Mouse (Mus musculus): ENCODE measurements around the gene Slc35a1. TPM values are rescaled to one million over a fixed set of nuclear protein-coding genes. Genes with fewer than 3 reads are reported as not detected.

The Slc35a1 gene
- total and polyA plus RNA-seq, 2 experiments: 10.6 to 26.6 TPM

DNA sequence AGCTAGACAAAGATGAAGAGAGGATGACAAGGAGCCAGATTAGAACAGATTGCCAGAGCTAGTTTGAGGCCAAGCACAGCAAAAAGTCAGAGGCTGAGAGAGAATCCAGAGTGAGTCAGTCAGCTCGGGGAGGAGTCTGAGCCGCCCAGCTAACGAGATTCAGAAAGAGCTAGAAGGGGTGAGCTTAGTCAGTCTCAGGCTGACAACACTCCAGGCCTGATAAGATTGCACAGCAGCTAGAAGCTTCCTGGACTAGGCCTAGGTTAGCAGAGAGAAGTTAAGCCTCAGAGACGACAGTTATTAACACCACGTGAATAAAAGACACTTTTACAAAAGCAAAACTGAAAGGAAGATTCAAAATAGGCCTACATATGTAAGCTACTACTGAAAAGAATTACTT is 19.3 kb downstream of the Slc35a1 start:
- Histone ChIP-seq H3K4me1 (ENCODE audit: control insufficient read depth, insufficient read depth, low read length) (no peaks in the 10 kb centered on the region), H3K4me3 (ENCODE audit: insufficient read depth, low read depth, low read length) (no peak overlapping the region), H3K79me2 (ENCODE audit: control insufficient read depth, insufficient read depth, low read length) (no peaks in the 10 kb centered on the region), H3K36me3 (ENCODE audit: control insufficient read depth, insufficient read depth, low read length) (peaks cover 51% of the 10 kb centered on the region), H3K9ac (ENCODE audit: low read depth, low read length) (no peak overlapping the region), H3K27me3 (ENCODE audit: control insufficient read depth, insufficient read depth, low read length) (no peaks in the 10 kb centered on the region), H3K27ac (replicated peaks; ENCODE audit: insufficient read depth, low read depth, low read length) (no peak overlapping the region)
- TF ChIP-seq POLR2A (IDR thresholded peaks at IDR 0.05; ENCODE audit: extremely low read depth, insufficient read depth, low read length) (no peak), CTCF (IDR thresholded peaks at IDR 0.05; ENCODE audit: low read depth, low read length) (no peak)
- DNase-seq (ENCODE audit: extremely low read depth, low read depth, low spot score): no peak
- WGBS: 95% methylated on average over 5 of the region's 5 CpGs

DNA sequence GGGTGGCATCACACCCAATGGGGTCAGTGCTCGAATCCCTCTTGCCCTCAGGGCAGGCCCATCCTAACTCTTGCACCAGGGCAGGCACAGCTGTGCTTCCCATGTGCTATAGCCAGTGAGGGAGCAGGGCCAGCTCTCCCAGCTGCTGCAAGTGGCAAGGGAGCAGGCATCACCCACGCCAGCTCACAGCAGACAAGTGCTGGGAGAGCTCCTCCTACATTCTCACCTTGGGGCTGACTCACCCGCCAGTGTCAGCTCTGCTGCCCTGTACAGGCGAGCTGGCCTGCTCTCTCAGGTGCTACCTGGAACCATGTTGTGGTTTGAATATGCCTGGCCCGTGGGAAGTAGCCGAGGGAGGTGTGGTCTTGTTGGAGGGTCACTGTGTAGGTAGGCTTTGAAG is 25.3 kb downstream of the Slc35a1 start:
- H3K27me3 ChIP-seq (ENCODE audit: control insufficient read depth, insufficient read depth, low read length): no peaks in the 10 kb centered on the region
- H3K27ac ChIP-seq (replicated peaks; ENCODE audit: insufficient read depth, low read depth, low read length): no peak overlapping the region
- no peak for DNase-seq (ENCODE audit: extremely low read depth, low read depth, low spot score)
- H3K4me1 ChIP-seq (ENCODE audit: control insufficient read depth, insufficient read depth, low read length): no peaks in the 10 kb centered on the region
- peaks cover 59% of the 10 kb centered on the region for H3K36me3 ChIP-seq (ENCODE audit: control insufficient read depth, insufficient read depth, low read length)
- H3K4me3 ChIP-seq (ENCODE audit: insufficient read depth, low read depth, low read length): no peak overlapping the region
- WGBS: 90% methylated on average over 6 of the region's 6 CpGs
- no peaks in the 10 kb centered on the region for H3K79me2 ChIP-seq (ENCODE audit: control insufficient read depth, insufficient read depth, low read length)
- H3K9ac ChIP-seq (ENCODE audit: low read depth, low read length): no peak overlapping the region
- no peak for TF ChIP-seq CTCF (IDR thresholded peaks at IDR 0.05; ENCODE audit: low read depth, low read length)
- no peak for TF ChIP-seq POLR2A (IDR thresholded peaks at IDR 0.05; ENCODE audit: extremely low read depth, insufficient read depth, low read length)

DNA sequence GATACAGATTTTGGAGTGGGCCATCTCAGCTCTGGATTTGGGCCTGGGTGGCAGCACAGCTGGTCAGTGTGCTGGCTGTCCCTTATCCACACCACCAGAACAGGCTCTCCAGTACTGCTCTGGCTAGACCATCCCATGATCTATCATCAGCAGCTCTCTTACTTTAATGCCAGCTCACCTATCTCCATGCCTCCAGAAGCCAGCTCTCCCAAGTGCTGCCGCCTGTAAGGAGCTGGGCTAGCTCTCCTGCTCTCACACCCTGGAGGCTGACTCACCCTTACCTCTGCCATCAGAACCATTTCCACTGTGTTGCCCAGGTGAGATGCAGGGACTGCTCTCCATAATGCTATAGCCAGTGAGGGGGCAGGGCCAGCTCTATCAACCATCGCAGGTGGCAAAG is 25.7 kb downstream of the Slc35a1 start:
- TF ChIP-seq CTCF (IDR thresholded peaks at IDR 0.05; ENCODE audit: low read depth, low read length): no peak
- TF ChIP-seq POLR2A (IDR thresholded peaks at IDR 0.05; ENCODE audit: extremely low read depth, insufficient read depth, low read length): no peak
- no peak overlapping the region for H3K9ac ChIP-seq (ENCODE audit: low read depth, low read length)
- H3K36me3 ChIP-seq (ENCODE audit: control insufficient read depth, insufficient read depth, low read length): peaks cover 59% of the 10 kb centered on the region
- DNase-seq (ENCODE audit: extremely low read depth, low read depth, low spot score): no peak
- 100% methylated on average over 2 of the region's 2 CpGs for WGBS
- no peak overlapping the region for H3K27ac ChIP-seq (replicated peaks; ENCODE audit: insufficient read depth, low read depth, low read length)
- H3K4me1 ChIP-seq (ENCODE audit: control insufficient read depth, insufficient read depth, low read length): no peaks in the 10 kb centered on the region
- H3K4me3 ChIP-seq (ENCODE audit: insufficient read depth, low read depth, low read length): no peak overlapping the region
- H3K79me2 ChIP-seq (ENCODE audit: control insufficient read depth, insufficient read depth, low read length): no peaks in the 10 kb centered on the region
- no peaks in the 10 kb centered on the region for H3K27me3 ChIP-seq (ENCODE audit: control insufficient read depth, insufficient read depth, low read length)

DNA sequence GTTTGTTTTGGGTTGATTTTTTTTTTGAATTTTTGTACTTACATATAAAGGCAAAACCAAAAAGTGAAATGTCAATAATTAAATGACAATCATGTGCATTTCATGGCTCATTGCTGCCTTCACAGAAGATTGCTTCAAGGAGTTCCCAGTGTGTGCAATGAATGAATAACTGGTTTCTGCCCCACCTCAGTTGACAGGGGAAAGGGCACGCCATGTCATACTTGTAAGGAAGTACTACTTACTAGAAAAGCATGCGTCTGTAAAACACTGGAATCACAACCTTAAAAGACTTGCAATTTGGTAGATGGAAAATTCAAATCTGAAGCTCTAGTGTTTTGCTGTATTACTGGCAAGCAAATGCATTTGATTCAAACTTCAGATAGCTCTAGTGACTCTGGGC is 28.2 kb downstream of the Slc35a1 start:
- WGBS: 91% methylated on average over 2 of the region's 2 CpGs
- no peak for DNase-seq (ENCODE audit: extremely low read depth, low read depth, low spot score)
- Histone ChIP-seq H3K79me2 (ENCODE audit: control insufficient read depth, insufficient read depth, low read length) (no peaks in the 10 kb centered on the region), H3K27me3 (ENCODE audit: control insufficient read depth, insufficient read depth, low read length) (no peaks in the 10 kb centered on the region), H3K36me3 (ENCODE audit: control insufficient read depth, insufficient read depth, low read length) (peaks cover 58% of the 10 kb centered on the region), H3K27ac (replicated peaks; ENCODE audit: insufficient read depth, low read depth, low read length) (no peak overlapping the region), H3K9ac (ENCODE audit: low read depth, low read length) (no peak overlapping the region), H3K4me3 (ENCODE audit: insufficient read depth, low read depth, low read length) (no peak overlapping the region), H3K4me1 (ENCODE audit: control insufficient read depth, insufficient read depth, low read length) (no peaks in the 10 kb centered on the region)
- no peak for TF ChIP-seq POLR2A (IDR thresholded peaks at IDR 0.05; ENCODE audit: extremely low read depth, insufficient read depth, low read length)
- no peak for TF ChIP-seq CTCF (IDR thresholded peaks at IDR 0.05; ENCODE audit: low read depth, low read length)

DNA sequence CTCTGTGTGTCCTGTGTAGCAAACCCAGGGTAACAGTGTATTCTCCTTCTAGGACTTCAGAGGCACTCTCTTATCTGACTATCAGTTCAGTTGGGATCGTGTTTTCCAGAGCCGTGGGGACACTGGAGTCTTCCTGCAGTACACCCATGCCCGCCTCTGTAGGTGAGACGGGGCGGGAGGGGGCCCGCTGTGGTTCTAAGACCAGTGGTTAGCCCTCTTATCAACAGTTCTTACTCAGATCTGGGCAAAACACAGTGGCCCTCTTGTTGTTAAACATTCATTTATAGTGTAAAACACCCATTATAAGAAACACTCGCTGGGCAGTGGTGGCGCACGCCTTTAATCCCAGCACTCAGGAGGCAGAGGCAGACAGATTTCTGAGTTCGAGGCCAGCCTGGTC is 31.1 kb downstream of the Slc35a1 start:
- H3K36me3 ChIP-seq (ENCODE audit: control insufficient read depth, insufficient read depth, low read length): peaks cover 64% of the 10 kb centered on the region
- H3K4me1 ChIP-seq (ENCODE audit: control insufficient read depth, insufficient read depth, low read length): no peaks in the 10 kb centered on the region
- no peak for DNase-seq (ENCODE audit: extremely low read depth, low read depth, low spot score)
- H3K4me3 ChIP-seq (ENCODE audit: insufficient read depth, low read depth, low read length): no peak overlapping the region
- TF ChIP-seq POLR2A (IDR thresholded peaks at IDR 0.05; ENCODE audit: extremely low read depth, insufficient read depth, low read length) (no peak), CTCF (IDR thresholded peaks at IDR 0.05; ENCODE audit: low read depth, low read length) (no peak)
- H3K9ac ChIP-seq (ENCODE audit: low read depth, low read length): no peak overlapping the region
- WGBS: 95% methylated on average over 10 of the region's 10 CpGs
- H3K79me2 ChIP-seq (ENCODE audit: control insufficient read depth, insufficient read depth, low read length): no peaks in the 10 kb centered on the region
- H3K27ac ChIP-seq (replicated peaks; ENCODE audit: insufficient read depth, low read depth, low read length): no peak overlapping the region
- no peaks in the 10 kb centered on the region for H3K27me3 ChIP-seq (ENCODE audit: control insufficient read depth, insufficient read depth, low read length)

DNA sequence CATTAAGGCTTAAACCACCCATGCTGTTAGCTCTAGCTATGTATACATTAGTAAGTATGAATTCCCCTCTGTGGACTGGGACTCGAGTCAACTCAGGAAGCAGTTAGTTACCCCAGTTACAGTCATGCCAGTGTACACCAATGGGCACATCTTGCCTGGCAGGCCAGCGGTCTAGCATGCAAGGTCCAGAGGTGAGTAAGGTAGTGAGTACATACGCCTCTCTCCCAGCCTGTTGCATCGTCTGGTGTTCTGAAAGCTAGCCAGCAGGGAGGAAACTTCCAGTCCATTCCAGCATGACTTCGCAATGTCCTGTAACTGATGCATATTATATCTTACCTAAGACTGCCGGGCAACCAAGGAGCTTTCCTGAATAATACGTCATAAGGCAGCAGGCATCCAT is 34.1 kb downstream of the Slc35a1 start:
- 85% methylated on average over 7 of the region's 7 CpGs for WGBS
- Histone ChIP-seq H3K79me2 (ENCODE audit: control insufficient read depth, insufficient read depth, low read length) (no peaks in the 10 kb centered on the region), H3K4me1 (ENCODE audit: control insufficient read depth, insufficient read depth, low read length) (no peaks in the 10 kb centered on the region), H3K4me3 (ENCODE audit: insufficient read depth, low read depth, low read length) (no peak overlapping the region), H3K36me3 (ENCODE audit: control insufficient read depth, insufficient read depth, low read length) (peaks cover 56% of the 10 kb centered on the region), H3K9ac (ENCODE audit: low read depth, low read length) (no peak overlapping the region), H3K27ac (replicated peaks; ENCODE audit: insufficient read depth, low read depth, low read length) (no peak overlapping the region), H3K27me3 (ENCODE audit: control insufficient read depth, insufficient read depth, low read length) (no peaks in the 10 kb centered on the region)
- DNase-seq (ENCODE audit: extremely low read depth, low read depth, low spot score): no peak
- no peak for TF ChIP-seq CTCF (IDR thresholded peaks at IDR 0.05; ENCODE audit: low read depth, low read length)
- no peak for TF ChIP-seq POLR2A (IDR thresholded peaks at IDR 0.05; ENCODE audit: extremely low read depth, insufficient read depth, low read length)

All from liver, adult 2 months (tissue).